Mouse (Mus musculus) heart, adult 2 months (tissue): ENCODE measurements around the gene Ascc2. TPM values are rescaled to one million over a fixed set of nuclear protein-coding genes. Genes with fewer than 3 reads are reported as not detected.

Experiments used
- DNase-seq, 2 experiments: peaks; one replicate each; pipeline ENCODE4 v3.0.0; 2021
- H3K27ac ChIP-seq: fragments of 200-600 bp; 2 replicates; pipeline ENCODE4 v1.8.1; 2022
- H3K27me3 ChIP-seq: fragments of 200-500 bp; 2 replicates; pipeline ENCODE4 v1.6.1; 2012; ENCODE audit warnings: mild to moderate bottlenecking, low read length, inconsistent platforms, mixed read lengths; ENCODE audit not compliant: control insufficient read depth, insufficient read depth
- H3K36me3 ChIP-seq: fragments of 200-500 bp; 2 replicates; pipeline ENCODE4 v1.6.1; 2012; ENCODE audit warnings: low read length, inconsistent platforms; ENCODE audit not compliant: control insufficient read depth, insufficient read depth
- H3K4me1 ChIP-seq: fragments of 200-500 bp; 2 replicates; pipeline ENCODE4 v1.6.1; 2011; ENCODE audit warnings: low read length; ENCODE audit not compliant: control insufficient read depth, insufficient read depth
- H3K4me3 ChIP-seq: fragments of 200-600 bp; 2 replicates; pipeline ENCODE4 v1.8.1; 2022
- H3K79me2 ChIP-seq: fragments of 200-500 bp; replicated peaks from 2 replicates; pipeline ENCODE4 v1.6.1; 2012; ENCODE audit warnings: mild to moderate bottlenecking, inconsistent platforms, low read length, moderate library complexity, mixed read lengths; ENCODE audit not compliant: control insufficient read depth, insufficient read depth
- H3K9ac ChIP-seq: fragments of 200-500 bp; 2 replicates; pipeline ENCODE4 v1.6.1; 2012; ENCODE audit warnings: low read depth, mild to moderate bottlenecking, control low read depth, inconsistent platforms, low read length, mixed read lengths
- CTCF ChIP-seq: fragments of 200-600 bp; IDR thresholded peaks from 2 replicates; pipeline ENCODE4 v1.8.1; 2022; ENCODE audit warnings: antibody characterized with exemption, mild to moderate bottlenecking, moderate library complexity
- EP300 ChIP-seq: fragments of 200-500 bp; IDR thresholded peaks from 2 replicates; pipeline ENCODE4 v1.6.1; 2011; ENCODE audit warnings: low read depth, low read length, control low read depth; ENCODE audit not compliant: insufficient read depth
- POLR2A ChIP-seq: fragments of 200-500 bp; IDR thresholded peaks from 2 replicates; pipeline ENCODE4 v1.6.1; 2011; ENCODE audit warnings: mild to moderate bottlenecking, low read depth, low read length, control low read depth; ENCODE audit not compliant: insufficient read depth
- WGBS: fragments of 180-500 bp; shearing (Covaris S2); methylation state at CpG from one replicate; pipeline ENCODE4 v1.1.7; 2018; 5-methylcytosine and 5-hydroxymethylcytosine counted together
- intact Hi-C: fragments of 180-260 bp; cut with DNase I; formaldehyde crosslinking; loops from one replicate; pipeline ENCODE4 v1.15.1; 2025
- polyA plus RNA-seq: library from polyadenylated mRNA; depleted of rRNA; stranded (reverse); fragments of >200 nt; gene quantifications from 2 replicates; pipeline ENCODE4 v1.2.3, GENCODE M21; 2012
- total RNA-seq, 2 experiments: library from RNA; stranded (reverse); gene quantifications; 2 replicates each; pipeline ENCODE4 v1.2.3; 2021

Ascc2 gene
- total and polyA plus RNA-seq, 3 experiments: 9.7 to 14.5 (median 14.1) TPM

DNA sequence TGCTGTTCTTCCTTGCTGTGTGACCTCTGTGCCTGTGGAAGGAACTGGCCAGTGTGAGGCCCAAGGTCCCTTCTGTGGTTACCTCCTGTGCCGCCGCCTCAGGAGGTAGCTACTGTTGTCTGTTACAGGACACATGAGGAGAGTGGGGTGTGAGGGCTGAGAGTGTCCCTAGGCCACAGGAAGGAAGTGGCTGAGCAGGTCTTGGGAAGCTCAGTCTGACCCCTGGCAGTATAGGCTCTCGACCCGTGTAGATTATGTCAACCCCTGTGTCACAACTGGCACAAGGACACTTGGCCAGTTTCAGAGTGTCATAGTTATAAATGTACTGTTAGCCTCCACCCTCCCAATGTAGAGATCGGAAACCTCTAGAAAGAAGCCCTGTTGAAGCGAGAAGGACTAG, 46.0 kb downstream of the Ascc2 start:
- H3K27ac ChIP-seq: no peak overlapping the region
- no peaks in the 10 kb centered on the region for H3K36me3 ChIP-seq
- 74% methylated on average over 6 of the region's 6 CpGs for WGBS
- no peaks in the 10 kb centered on the region for H3K79me2 ChIP-seq
- no peaks in the 10 kb centered on the region for H3K4me1 ChIP-seq
- intact Hi-C loops: no loop called here
- TF ChIP-seq CTCF: no peak
- TF ChIP-seq EP300: no peak
- TF ChIP-seq POLR2A: no peak
- H3K9ac ChIP-seq: no peak overlapping the region
- no peak for DNase-seq
- H3K27me3 ChIP-seq: no peaks in the 10 kb centered on the region
- no peak overlapping the region for H3K4me3 ChIP-seq

DNA sequence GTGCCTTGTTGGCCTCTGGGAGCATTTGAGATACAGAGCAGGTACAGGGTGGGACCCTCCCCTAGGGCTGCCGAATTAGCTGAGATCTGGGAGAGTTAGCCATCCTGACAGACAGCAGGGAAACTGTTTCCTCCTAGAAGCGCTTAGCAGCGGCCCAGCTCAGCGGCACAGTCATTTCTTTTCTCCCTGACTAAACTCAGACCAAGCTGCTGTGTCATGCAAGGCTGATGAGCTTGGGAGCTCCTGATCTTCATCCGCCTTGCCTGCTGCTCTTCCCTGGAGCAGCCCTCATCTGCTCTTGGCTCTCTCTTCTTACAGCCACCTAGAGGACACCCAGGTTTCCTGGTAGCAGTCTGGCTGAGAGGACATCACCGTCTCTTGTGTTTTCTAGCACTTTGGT, 46.6 kb downstream of the Ascc2 start:
- intact Hi-C loops: no loop called here
- no peak for DNase-seq
- H3K79me2 ChIP-seq: no peaks in the 10 kb centered on the region
- no peak for TF ChIP-seq POLR2A
- TF ChIP-seq EP300: no peak
- no peak for TF ChIP-seq CTCF
- H3K36me3 ChIP-seq: no peaks in the 10 kb centered on the region
- H3K27ac ChIP-seq: no peak overlapping the region
- no peaks in the 10 kb centered on the region for H3K4me1 ChIP-seq
- WGBS: 81% methylated on average over 6 of the region's 6 CpGs
- H3K4me3 ChIP-seq: no peak overlapping the region
- no peak overlapping the region for H3K9ac ChIP-seq
- no peaks in the 10 kb centered on the region for H3K27me3 ChIP-seq

DNA sequence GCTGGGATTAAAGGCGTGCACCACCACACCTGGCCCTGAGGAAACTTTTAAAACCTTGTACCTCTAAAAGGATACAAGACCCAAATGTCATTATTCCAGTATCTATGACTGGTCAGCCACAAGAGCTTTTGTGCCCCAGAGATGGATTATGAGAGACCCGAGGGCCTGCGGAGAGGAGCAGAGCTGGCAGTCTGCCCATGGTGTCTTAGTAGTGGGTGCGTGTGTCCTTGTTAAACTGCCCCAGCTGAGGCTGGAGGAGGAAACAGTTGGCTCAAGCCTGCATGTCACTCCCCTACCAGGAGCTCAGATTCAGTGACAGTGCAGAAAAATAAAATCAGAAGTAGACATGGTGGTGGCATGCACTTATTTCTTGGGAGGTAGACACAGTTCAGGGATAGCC, 47.5 kb downstream of the Ascc2 start:
- intact Hi-C loops: no loop called here
- no peak for DNase-seq
- Histone ChIP-seq H3K4me1 (no peaks in the 10 kb centered on the region), H3K27me3 (no peaks in the 10 kb centered on the region), H3K9ac (no peak overlapping the region), H3K27ac (no peak overlapping the region), H3K36me3 (no peaks in the 10 kb centered on the region), H3K79me2 (no peaks in the 10 kb centered on the region), H3K4me3 (no peak overlapping the region)
- 68% methylated on average over 4 of the region's 4 CpGs for WGBS
- no peak for TF ChIP-seq EP300
- TF ChIP-seq POLR2A: no peak
- TF ChIP-seq CTCF: no peak

GRCm38 (mm10) chr11:4685510-4685909, 48.0 kb downstream of the Ascc2 start:
- intact Hi-C loops: no loop called here
- no peak overlapping the region for H3K9ac ChIP-seq
- no peak overlapping the region for H3K4me3 ChIP-seq
- H3K79me2 ChIP-seq: no peaks in the 10 kb centered on the region
- no peaks in the 10 kb centered on the region for H3K27me3 ChIP-seq
- no peaks in the 10 kb centered on the region for H3K4me1 ChIP-seq
- no peaks in the 10 kb centered on the region for H3K36me3 ChIP-seq
- DNase-seq: no peak
- H3K27ac ChIP-seq: no peak overlapping the region
- 79% methylated on average over 5 of the region's 5 CpGs for WGBS
- no peak for TF ChIP-seq CTCF
- TF ChIP-seq EP300: no peak
- no peak for TF ChIP-seq POLR2A

- Histone ChIP-seq H3K79me2 (no peaks in the 10 kb centered on the region), H3K9ac (no peak overlapping the region), H3K4me1 (no peaks in the 10 kb centered on the region), H3K4me3 (no peak overlapping the region), H3K27me3 (no peaks in the 10 kb centered on the region), H3K36me3 (no peaks in the 10 kb centered on the region), H3K27ac (no peak overlapping the region)
- no peak for DNase-seq
- intact Hi-C loops: no loop called here
- WGBS: 78% methylated on average over 3 of the region's 3 CpGs
- no peak for TF ChIP-seq EP300
Observed at GRCm38 (mm10) chr11:4687027-4687426, 49.5 kb downstream of the Ascc2 start.

DNA sequence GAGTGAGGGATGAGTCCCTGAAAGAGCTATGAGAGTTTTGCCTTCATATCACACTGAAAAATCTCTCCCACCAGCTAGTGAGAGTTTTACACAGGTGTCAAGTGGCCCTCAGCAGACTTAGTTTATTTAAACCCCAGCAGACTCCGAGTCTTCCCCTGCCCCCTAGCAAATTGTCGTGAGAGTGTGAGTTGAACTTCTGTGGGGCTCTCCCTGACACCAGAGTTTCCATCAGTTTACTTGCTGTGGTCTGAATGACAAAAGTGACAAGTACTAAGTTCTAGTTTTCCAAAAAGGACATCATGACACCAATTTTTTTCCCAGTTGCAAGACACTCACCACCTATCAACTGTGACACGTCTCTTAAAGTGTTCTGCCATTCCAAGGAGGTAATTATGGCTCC, 50.3 kb downstream of the Ascc2 start:
- intact Hi-C loops: no loop called here
- no peak overlapping the region for H3K4me3 ChIP-seq
- TF ChIP-seq POLR2A (no peak), EP300 (no peak), CTCF (no peak)
- no peaks in the 10 kb centered on the region for H3K36me3 ChIP-seq
- H3K9ac ChIP-seq: no peak overlapping the region
- DNase-seq: no peak
- no peaks in the 10 kb centered on the region for H3K27me3 ChIP-seq
- no peaks in the 10 kb centered on the region for H3K79me2 ChIP-seq
- WGBS: 74% methylated on average over 3 of the region's 3 CpGs
- no peaks in the 10 kb centered on the region for H3K4me1 ChIP-seq
- H3K27ac ChIP-seq: no peak overlapping the region
